Mouse (Mus musculus): Measurements from ENCODE around the gene Rab19. TPM values are rescaled to one million over a fixed set of nuclear protein-coding genes. Genes with fewer than 3 reads are reported as not detected.

Rab19 gene
- 0.20 and 0.28 TPM in 2 replicates for polyA plus RNA-seq (2021; fragmentation: Nextera tagmentation)
- long read RNA-seq, experiment 1: 0 reads
- long read RNA-seq, experiment 2: 0 reads

DNA sequence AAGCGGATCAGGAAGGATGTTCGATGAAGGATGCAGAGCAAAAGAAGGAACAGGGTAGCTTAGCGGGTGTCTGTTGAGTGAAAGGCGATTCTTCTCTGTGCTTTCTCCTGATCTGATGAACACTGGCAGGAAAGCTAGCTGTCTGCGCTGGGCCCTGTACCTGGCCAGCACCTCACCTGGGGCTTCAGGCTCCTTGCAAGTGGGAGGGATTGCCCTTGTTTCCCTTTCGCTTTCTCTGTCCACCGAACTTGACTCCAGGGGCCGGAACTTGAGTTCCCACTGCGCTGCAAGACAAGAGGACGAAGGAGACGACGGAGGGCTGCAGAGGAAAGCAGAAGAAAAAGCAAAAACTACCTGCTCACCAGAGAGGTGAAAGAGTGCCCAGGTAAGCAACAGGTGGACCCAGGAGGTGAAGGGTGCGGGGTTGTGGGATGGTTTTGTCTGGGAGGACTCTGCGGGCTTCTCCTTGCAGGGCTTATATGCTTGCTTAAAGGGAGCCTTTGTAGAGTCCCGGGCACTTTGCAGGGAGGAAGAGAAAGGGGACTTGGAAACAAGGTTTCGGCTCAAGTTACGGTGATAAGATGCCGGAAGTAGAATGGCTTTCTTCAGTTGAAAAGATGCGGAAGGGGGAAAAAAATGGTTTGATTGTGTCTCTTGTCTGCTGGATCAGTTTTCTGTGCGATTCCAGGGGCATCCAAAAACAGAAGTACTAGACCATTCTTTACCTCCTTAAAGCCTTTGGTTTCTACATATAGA, at the start of gene Rab19:
Gene Rab19 (plus strand): TSS at position 51 of the 756 bp plus-strand sequence.

DNA sequence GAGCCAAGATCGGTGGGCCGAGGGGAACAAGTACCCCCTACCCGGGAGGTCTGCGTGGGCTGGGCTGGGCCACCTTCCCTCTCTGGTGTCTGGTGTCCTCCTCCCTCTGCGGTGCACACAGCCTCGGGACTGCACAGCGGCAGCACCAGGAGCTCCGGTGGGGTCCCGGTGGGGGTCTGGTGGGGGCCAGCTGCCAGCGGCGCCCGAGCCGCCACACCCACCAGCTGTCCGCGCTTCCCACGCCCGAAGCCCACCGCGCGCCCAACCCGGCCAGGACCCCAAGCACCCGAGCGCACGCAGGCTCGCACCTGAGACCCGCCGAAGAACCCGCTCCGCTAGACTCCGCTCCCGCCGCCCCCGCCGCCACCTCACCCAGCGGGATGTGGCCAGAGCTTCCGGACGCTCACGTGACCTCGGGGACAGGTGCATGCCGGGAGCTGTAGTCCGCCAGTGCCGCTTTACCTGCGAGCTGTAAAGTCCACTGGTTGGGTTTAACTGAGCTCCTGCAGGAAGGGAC, 3.6 kb upstream of the Rab19 start, which contains the start of gene Slc37a3:
Gene Slc37a3 (minus strand): TSS at position 365 of the 517 bp plus-strand sequence.

GRCm38 (mm10) chr6:39419851-39420721, 39.1 kb downstream of the Rab19 start, which contains the start of gene Mkrn1:
TSS of gene Mkrn1 (minus strand) at chr6:39420462.

Other genes with a start within 250 kb of the Rab19 start
- 3.1 and 3.5 TPM in 2 replicates for gene Kdm7a, start 174.4 kb upstream of the Rab19 start, polyA plus RNA-seq (2021; fragmentation: Nextera tagmentation)
- gene Slc37a3, start 3.5 kb upstream of the Rab19 start, polyA plus RNA-seq (2021; fragmentation: Nextera tagmentation): 18.1 and 18.4 TPM in 2 replicates
- 66.2 and 73.4 TPM in 2 replicates for gene Mkrn1, start 39.3 kb downstream of the Rab19 start, polyA plus RNA-seq (2021; fragmentation: Nextera tagmentation)
- 2.4 and 2.8 TPM in 2 replicates for gene Dennd2a, start 176.7 kb downstream of the Rab19 start, polyA plus RNA-seq (2021; fragmentation: Nextera tagmentation)
- 16.5 and 17.3 TPM in 2 replicates for gene Adck2, start 192.7 kb downstream of the Rab19 start, polyA plus RNA-seq (2021; fragmentation: Nextera tagmentation)
- gene Gm42420, start 204.6 kb downstream of the Rab19 start, polyA plus RNA-seq (2021; fragmentation: Nextera tagmentation): 1.6 TPM in 1 of 2 replicates, not detected in the other
- 817 and 903 TPM in 2 replicates for gene Ndufb2, start 211.4 kb downstream of the Rab19 start, polyA plus RNA-seq (2021; fragmentation: Nextera tagmentation)

Data from layer of hippocampus, adult 6 months (tissue).